Mouse (Mus musculus) embryonic fibroblast, embryonic 13.5 days (primary cell): ENCODE data around the gene Gm8909.

ENCODE experiments used
- CTCF ChIP-seq: IDR thresholded peaks from 2 replicates; pipeline ENCODE4 v1.5.1; 2011; ENCODE audit warnings: mild to moderate bottlenecking, control low read depth, low read length, moderate library complexity, borderline replicate concordance; ENCODE audit not compliant: insufficient read depth
- POLR2A ChIP-seq: IDR thresholded peaks from 2 replicates; pipeline ENCODE4 v1.6.1; 2011; ENCODE audit warnings: low read depth, mild to moderate bottlenecking, control low read depth, low read length, moderate library complexity

GRCm38 (mm10) chr17:36187540-36187939 lies 19.2 kb upstream of the Gm8909 start:
- TF ChIP-seq CTCF (no peak), POLR2A (no peak)
